Mouse (Mus musculus) CD4-positive, CD25-positive, alpha-beta regulatory T cell, adult 4 months (primary cell): ENCODE data around the gene Cysrt1. TPM values are rescaled to one million over a fixed set of nuclear protein-coding genes. Genes with fewer than 3 reads are reported as not detected.

Experiments used
- ATAC-seq: one replicate; pipeline ENCODE4 v1.8.0; 2017
- polyA plus RNA-seq, 2 experiments: library from polyadenylated mRNA; unstranded; fragments of 100-300 nt; shearing (Covaris generic); gene quantifications; one replicate each; pipeline ENCODE4 v1.2.1; 2017

The Cysrt1 gene
- polyA plus RNA-seq: not detected

DNA sequence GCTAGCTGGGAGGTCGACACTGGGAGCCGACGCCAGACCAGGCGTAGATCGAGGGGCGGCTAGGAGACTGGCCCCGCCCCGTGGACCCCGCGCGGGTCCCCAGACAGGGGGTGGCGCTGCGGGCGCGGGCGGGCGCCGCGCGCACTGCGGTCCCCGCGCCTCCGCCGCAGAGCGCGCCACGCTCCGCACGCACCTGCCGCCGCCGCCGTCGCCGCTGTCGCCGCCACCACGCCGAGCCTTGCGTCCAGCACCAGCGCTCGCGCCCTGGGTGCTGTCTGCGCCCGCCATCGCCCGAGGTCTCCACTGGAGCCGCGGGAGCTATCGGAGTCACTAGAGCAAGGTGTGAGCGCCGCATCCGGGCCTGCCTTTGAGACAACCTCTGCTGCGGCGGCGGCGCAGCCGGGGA lies at the start of gene Cysrt1, which contains the start of gene Rnf208:
Gene Cysrt1, minus strand, starts transcription at position 352 of the 406 bp plus-strand sequence.
Gene Rnf208, plus strand, starts transcription at position 155 of the 406 bp plus-strand sequence.
- ATAC-seq: peak; percentile 70

DNA sequence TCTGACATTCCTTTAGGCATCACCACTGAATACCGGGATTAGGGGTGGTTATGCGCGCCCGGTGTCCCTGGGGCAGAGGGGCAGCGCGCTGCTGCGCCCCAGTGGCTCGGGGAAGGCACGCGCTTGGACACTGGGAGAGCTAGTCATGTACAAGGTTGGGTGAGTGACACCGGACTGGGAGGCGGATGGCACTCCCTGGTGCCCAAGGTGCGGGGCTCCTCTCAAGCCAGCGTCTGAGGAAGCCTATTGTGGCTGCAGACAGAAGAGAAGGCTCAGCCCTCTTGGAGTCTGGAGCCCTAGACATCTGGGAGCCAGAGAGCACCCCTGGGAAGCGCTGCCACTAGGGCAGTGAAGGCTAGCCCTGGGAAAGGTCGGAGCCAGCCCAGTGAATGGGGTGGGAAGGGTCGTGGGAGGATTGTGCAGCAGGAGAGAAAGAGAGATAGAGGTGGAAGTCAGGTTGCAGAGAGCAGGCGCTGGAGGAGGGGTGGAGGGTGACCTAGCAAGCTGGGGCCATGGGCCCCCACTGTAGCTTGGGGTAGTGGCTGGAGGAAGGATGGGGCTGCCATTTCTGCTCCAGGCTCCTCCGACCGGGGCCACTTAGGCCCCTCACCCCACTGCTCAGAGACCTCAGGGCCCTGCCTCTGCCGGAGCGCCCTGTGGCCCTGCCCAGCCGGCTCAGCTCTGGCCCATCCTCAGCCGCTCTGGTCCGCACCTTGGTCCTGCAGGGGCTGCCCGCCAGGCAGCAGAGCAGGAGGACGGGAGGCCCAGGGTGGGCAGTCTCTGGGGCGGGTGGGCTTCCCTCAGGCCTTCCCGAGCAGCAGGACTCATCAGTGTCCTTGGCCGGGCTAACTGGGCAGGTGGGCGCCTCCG lies 49.2 kb upstream of the Cysrt1 start:
- no peak for ATAC-seq

DNA sequence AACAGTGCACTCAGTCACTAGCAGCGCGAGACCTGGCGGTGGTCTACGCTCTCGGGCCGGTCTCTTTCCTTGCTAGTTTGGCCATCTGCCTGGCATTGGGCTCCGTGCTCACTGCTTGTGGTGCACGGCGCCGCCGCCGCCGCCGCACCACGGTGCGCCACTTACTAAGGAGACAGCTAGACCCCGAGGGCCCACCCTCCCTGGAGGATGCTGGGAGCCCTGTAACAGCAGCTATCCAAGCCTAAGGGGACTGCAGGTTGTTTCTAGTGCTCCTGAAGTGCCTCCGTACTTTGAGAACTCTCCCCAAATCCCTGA lies 48.5 kb upstream of the Cysrt1 start:
- ATAC-seq: no peak

DNA sequence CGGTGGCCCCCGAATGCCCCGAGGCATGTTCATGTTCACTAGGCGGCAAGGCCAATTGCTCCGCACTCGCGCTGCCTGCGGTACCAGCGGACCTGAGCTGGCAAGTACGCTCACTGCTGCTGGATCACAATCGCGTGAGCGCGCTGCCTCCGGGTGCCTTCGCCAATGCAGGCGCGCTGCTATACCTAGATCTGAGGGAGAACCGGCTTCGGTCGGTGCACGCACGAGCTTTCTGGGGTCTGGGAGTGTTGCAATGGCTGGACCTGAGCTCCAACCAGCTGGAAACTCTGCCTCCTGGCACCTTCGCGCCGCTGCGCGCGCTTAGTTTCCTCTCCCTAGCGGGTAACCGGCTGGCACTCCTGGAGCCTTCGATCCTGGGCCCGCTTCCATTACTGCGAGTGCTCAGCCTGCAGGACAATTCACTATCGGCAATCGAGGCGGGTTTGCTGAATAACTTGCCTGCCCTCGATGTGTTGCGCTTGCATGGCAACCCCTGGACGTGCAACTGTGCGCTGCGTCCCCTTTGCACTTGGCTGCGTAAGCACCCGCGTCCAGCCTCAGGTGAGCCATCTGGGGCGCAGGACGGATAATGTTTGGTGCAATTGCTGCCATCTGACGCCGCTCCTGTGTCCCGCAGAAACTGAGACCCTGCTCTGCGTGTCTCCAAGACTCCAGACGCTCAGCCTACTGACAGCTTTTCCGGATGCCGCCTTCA lies 48.0 kb upstream of the Cysrt1 start:
- no peak for ATAC-seq

DNA sequence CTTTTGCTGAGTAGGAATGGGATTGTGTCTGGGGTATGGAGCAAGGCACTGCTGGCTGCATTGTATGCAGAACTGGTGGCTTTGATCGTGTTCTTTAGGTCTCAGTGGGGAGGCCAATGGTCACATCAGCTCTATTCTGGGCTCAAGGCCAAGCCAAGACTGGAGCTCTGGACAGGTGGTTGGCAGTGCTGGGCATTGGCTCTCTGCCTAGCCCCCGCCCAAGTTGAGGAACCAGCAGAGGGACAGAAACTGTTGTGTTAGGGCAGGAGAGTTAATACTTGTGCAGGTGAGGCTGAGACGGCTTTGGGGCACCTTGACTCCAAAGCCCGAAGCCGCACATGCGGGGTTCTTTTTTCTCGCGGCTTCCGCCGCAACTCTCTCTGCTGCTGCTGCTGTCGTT lies 47.4 kb upstream of the Cysrt1 start, which contains the start of gene Lrrc26:
Gene Lrrc26, plus strand, starts transcription at position 265 of the 400 bp plus-strand sequence.
- ATAC-seq: no peak

DNA sequence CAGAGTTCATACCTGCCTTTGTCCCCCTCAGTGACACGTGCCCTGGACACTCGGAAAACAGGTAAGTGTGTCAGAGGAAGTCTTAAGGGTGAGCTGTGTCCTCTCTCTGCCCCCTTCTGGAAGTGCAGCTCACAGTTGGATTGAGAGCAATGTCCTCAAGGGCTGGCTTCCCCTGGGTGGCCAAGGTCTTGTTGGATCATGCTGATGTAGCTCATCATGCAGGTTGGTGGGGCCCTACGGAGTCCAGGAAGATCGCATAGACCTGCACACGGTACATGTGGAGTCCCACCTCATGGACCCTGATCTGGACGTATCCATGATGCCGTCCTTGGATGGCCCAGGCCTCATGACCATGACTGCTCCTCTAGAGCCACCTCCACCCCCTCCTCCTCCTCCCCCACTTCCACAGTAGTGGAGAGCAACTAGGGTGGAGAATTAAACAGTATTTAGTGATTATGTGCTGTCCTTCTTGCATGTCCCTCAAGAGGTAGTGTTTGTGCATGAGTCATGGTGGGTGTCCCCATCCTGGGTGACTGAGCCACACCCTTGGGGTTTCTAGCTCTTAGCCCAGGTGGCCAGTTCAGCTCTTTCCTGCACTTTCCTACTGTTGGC lies 46.6 kb upstream of the Cysrt1 start:
- no peak for ATAC-seq

DNA sequence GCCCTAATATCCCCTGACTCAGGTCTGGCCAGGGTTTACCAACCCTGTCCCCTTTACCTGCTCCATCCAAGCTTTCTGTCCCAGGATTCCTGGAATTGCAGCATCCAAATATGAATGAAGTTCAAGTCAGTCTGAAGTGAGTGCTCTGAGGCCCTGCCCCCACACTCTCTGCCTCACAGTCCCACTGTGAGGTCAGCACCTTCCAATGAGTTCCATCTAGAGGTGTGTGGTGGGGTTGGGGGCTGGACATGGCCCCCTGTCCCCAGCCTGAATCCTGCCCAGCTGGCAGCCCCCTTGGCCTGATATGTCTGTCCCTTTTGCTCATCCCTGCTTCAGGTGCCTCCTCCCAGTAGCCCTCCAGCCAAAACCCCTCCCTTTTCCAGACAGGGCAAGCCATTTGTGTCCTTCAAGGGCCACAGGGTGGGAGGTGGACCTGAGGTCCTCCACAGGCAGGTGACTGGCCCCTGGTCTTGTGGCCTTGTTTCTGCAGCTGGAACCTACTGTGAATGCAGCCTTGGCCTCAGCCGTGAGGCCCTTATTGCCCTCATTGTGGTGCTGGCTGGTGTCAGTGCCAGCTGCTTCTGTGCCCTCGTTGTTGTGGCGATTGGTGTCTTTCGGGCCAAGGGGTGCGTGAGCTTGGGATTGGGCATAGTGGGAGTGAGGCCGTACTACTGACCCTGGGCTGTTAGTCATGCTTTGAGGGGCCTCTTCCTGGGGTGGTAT lies 45.8 kb upstream of the Cysrt1 start, which contains the start of gene Tmem210:
Gene Tmem210, plus strand, starts transcription at position 219 of the 723 bp plus-strand sequence.
- no peak for ATAC-seq

DNA sequence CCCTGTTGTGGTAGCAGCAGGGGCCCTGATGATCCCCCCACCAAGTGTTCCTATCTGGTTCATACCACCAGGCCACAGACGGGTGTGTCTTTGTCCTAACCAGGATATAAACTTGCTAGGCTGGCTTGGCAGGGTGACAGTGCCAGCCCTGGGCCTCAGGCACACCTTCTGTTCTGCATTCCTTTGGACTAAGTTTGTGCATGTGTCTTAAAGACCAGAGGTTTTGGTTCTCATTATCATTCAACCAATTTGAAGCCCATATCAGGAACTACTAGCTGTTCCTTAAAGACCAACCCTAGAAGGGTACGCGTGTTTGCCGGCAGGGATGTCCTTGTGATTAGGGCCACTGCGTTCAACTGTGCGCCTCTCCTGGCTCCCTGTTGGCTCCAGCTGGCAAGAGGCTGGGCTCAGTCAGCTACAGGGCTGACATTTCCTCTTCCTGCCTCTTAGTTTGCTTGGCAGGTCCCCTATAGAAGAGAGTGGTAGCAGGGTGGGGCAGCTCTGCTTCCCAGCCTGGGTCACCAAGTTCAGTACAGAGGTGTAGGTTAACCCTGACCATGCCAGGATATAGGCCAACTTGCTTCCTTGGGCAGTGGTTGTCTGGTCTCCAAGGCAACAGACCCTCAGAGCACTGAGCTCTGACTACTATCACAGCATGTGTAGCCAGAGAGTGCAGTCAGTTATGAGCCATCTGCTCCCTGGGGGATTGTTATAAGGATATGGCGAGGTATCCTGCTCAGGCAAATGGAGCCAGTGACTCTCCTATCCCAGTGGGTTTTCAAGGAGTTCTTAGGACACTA lies 44.8 kb upstream of the Cysrt1 start:
- ATAC-seq: no peak

DNA sequence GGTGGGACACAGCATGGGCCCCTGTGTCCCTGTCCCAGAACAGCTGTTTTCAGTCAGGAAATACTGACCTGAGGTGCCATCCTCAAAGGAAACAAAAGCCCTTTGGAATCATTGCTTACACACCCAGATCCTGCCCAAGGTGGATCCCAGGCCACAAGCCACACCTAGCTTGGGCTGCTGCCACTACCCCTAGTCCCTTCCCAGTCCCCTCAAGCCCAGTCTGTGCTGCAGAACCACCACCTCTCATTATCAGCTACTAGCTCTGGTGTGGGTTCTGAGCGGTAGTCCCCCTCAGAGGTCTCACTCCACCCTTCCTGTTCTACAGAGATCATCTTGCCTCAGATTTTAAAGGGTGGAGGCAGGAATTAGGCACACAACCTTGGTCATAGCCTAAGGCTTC lies 44.1 kb upstream of the Cysrt1 start:
- ATAC-seq: no peak

DNA sequence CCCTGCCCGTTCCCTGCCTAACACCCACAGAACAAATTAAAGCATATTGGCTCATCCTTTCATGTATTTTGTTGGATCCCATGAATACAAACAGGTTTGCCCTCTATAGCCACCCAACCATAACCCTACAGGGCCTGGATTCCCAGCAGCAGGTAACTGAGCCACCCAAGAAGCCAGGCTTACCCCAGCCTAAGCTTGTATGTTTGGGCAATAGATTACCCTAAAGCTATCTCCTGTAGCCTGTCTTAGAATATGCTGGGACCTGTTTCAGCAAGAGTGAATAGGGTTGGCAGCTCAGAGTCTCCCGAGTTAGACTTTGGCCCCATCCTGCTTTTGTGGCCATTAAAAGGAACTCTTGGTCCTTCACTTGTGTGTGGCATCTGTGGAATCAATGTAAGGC lies 43.3 kb upstream of the Cysrt1 start:
- no peak for ATAC-seq

DNA sequence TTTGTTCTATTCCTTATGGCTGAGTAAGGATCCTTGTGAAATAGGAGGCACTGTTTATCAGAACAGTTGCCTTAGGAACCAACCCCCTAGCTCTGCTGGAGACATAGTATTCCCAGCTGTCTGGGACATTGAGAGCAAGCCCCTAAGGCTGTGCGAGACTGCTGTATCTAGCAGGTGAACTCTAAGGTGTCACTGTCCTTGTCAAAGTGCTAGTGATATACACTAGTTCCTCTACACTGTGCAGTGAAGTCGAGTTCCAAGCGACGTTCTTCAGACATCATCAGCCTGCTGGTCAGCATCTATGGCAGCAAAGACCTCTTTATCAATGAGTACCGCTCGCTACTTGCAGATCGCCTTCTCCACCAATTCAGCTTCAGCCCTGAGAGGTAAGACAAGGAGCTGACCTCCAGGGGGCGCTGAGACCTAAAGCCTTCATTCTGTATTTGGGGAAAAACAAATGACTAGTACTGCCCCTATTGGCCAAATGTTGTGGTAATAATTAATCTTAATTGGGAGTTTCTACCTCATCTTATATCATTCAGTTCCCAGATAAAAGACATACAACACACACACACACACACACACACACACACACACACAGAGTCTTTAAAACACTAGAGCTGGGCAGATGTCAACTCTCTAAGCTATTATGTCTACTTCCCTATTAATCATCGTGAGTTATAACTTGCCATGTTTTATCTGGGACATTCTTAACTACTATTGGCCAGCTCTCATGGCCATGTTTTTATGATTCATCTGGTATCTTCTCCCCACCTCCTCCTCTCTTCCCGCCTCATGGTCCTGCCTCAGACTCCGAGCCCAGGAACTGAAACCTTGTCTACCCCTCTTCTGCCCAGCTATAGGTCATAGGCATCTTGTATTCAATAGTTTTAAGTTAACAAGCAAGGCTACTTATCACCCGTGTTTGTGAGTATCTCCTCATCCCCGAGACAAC lies 37.0 kb upstream of the Cysrt1 start:
- peak; percentile 87 for ATAC-seq

DNA sequence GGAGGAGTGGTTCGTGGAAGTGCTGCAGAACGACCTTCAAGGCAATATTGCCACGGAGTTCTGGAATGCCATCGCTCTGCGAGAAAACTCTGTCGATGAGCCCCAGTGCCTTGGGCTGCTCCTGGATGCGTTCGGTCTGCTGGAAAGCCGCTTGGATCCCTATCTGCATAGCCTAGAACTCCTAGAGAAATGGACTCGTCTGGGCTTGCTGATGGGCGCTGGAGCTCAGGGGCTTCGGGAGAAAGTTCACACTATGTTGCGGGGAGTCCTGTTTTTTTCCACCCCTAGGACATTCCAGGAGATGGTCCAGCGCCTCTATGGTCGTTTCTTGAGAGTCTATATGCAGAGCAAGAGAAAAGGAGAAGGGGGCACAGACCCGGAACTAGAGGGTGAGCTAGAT lies 30.8 kb upstream of the Cysrt1 start:
- ATAC-seq: no peak

DNA sequence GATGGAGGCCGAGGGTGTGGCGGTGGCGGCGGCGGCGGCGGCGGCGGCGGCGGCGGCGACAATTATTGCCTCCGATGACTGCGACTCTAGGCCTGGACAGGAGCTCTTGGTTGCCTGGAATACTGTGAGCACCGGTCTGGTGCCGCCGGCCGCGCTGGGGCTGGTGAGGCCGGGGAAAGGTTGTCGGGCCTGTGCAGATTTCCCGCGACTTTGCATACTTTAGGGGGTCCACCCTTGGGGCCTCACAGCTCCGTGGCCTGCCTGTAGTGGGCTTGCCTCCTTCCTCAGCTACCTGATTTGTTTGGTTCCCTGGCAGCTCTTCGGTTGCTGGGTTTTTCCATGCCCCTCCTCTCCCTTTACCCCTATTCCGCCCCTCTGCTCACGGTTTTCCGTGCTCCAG lies 30.3 kb upstream of the Cysrt1 start:
- ATAC-seq: peak; percentile 11

DNA sequence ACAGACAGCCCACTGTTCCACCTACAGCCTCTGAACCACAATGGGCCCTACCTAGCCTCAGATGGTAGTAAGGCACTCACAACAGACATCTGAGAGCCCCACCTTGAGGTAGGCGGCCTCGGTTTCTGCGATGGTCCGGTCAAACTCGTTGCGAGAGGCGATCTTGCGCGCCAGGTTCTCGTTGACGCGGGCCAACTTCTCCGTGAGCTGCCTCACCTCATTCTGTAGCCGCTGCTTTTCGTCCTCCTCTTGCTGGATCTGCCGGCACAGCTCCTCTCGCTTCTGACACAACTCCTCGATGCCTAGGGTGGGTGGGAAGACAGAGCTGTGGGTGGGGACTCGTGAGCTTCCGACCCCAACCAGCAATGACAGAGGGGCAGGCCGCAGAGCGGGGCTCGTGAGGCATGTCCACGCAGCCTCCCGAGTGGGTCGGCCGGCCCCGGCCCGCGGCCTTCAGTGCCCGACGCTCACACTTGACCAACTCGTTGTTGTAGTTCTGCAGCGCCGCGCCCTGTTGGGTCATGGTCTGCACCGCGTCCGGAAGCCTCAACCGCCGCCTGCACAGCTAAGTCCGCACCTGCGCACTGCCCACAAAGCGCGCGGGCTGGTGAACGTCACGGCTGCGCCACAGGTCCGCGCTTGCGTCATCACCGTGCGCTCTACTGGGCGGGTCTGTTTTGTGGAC lies 29.7 kb upstream of the Cysrt1 start, which contains the start of the genes Ssna1 and Anapc2:
Gene Ssna1, minus strand, starts transcription at position 612 of the 685 bp plus-strand sequence.
Gene Anapc2, plus strand, starts transcription at position 652 of the 685 bp plus-strand sequence.
- peak; percentile 91 for ATAC-seq

DNA sequence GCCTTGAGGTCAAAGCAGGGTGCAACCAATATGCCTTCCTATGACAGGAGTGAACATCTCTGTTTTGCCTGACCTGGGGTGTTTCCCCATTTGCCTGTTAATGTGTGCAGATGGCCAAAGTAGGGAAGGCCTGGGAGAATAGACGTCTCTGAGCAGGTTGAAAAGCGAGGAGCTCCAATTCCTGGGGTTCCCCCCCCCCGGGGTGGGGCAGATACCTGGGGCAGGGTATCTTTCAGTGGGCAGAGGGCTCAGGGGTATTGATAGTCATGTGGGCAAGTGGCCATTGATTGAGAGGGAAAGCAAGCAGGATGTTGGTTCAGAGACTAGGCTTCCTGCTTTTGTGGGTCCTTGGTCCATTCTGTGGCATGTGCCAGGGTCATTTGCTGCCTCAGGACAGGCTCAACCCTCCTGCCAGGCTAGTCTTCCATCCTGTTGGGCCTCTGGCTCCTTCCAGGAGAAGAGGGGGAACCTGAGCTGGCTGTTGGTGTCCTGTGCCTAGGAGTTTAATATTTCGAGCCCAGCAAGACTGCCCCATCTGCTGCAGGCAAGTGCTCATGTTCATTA lies 25.6 kb upstream of the Cysrt1 start:
- ATAC-seq: no peak

DNA sequence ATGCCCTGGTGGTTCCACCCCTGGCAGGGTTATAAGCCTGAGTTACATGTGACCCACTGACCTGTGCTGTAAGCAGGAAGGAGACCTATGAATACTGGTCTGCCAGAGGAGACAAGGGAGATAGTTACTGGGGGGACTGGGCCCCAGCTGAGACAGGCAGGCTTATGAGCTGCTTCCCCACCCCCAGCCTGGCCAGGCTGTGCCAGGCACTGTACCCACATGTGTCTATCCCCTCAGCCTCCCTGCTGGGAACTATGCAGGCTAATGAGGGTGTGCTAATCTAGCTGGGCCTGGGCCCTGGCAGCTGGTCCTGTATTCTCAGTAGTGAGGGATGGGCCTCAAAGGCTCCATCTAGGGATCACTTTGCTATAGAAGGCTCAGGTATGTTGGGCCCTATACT lies 25.0 kb upstream of the Cysrt1 start:
- no peak for ATAC-seq

DNA sequence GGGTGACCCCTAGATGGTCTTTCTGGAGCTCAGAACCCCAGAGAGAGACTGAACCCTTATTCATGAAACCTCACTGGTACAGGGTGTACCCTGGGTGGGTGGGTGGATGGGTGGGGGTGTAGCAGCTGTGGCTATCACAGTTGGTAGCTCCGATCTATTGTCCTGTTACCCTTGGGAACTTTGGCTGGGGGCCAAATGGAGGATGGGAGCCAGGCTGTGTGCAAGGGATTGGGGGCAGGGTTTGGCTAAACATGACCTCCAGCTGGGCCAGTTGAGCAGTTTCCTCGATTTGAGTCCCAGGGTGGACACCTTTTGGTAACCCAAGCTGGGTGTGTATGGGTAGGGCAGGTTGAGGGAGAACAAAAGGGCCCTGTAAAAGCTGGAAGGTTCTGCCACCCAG lies 24.5 kb upstream of the Cysrt1 start:
- ATAC-seq: no peak

DNA sequence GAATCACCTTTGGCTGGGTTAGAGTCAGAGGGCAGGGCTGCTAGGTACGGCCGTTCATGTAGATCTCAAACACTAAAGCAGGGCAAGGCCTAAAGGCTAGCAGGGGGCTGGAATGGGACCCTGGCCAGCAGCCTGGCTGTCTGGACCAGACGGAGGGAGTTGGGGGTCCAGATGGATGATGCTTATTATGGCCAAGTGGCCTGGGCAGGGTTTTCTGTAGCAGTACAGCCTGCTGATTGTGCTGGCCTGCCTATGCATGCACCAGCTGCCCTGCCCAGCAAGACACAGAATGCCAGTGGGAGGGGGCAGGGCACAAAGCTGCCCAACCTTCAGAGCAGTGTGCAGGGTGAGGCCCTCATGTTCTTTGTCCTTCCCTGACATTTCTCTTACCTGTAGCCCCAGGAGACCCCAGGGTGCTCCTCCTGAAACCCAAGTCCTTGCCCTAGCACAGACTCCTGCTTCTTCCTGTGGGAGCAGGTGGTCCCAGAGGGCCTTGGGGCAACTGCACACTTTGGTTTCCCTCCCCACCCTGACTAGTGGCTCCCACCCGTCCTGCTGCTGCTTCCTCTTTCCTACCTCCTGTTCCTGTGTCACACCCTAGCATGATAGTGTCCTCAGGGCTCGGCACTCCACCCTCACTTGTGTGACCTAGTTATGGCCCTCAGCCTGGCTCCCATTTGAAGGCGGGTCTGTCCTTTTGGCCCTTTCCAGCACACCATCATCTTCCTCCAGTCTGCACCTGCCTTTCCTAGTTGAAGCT lies 23.8 kb upstream of the Cysrt1 start:
- ATAC-seq: no peak

DNA sequence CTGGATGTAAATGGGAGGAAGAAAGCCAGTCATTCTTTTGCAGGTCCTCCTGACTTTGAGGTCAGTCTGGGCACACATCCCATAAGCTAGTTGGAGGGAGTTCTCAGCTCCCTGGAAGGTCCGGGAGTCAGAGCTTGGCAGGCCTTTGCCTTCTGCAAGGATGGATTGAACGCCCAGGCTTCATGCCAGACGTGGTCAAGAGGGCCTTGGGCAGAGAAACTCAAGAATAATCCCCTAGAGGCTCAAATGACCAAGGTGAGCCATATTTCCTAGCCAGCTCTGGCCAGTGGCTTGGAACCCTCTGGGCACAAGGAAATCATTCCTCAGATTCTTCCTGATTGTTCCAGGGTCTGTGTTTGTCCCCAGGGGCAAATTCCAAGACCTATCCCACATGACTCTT lies 22.6 kb upstream of the Cysrt1 start:
- no peak for ATAC-seq
